Mouse (Mus musculus) MEL-GATA-1-ER (cell line): ENCODE measurements around the gene Iqcb1.

ENCODE experiments used
- DNase-seq: peaks from one replicate; pipeline ENCODE4 v3.0.0-alpha.2; 2012; ENCODE audit warnings: low read depth; ENCODE audit errors: extremely low read depth

Gene Iqcb1

GRCm38 (mm10) chr16:36874583-36875275 lies 46.5 kb downstream of the Iqcb1 start, which contains the start of the genes Eaf2 and Golgb1:
Gene Eaf2, minus strand, starts transcription at chr16:36875003.
Gene Golgb1, plus strand, starts transcription at chr16:36875140.
- DNase-seq: peak; percentile 100

GRCm38 (mm10) chr16:36875276-36875851 lies 47.2 kb downstream of the Iqcb1 start:
- no peak for DNase-seq

GRCm38 (mm10) chr16:36877316-36877715 lies 49.1 kb downstream of the Iqcb1 start:
- no peak for DNase-seq

GRCm38 (mm10) chr16:36882737-36883343 lies 54.7 kb downstream of the Iqcb1 start:
- no peak for DNase-seq

GRCm38 (mm10) chr16:36884881-36885280 lies 56.7 kb downstream of the Iqcb1 start:
- DNase-seq: peak; percentile 36

GRCm38 (mm10) chr16:36885912-36886311 lies 57.7 kb downstream of the Iqcb1 start:
- no peak for DNase-seq

GRCm38 (mm10) chr16:36887546-36887945 lies 59.4 kb downstream of the Iqcb1 start:
- DNase-seq: no peak

- peak; percentile 64 for DNase-seq
These were observed 62.4 kb downstream of the Iqcb1 start for GRCm38 (mm10) chr16:36890559-36890958.

GRCm38 (mm10) chr16:36891415-36891814 lies 63.2 kb downstream of the Iqcb1 start:
- no peak for DNase-seq

- no peak for DNase-seq
These were observed 65.1 kb downstream of the Iqcb1 start for GRCm38 (mm10) chr16:36893317-36893716.

- no peak for DNase-seq
These were observed 68.5 kb downstream of the Iqcb1 start for GRCm38 (mm10) chr16:36896712-36897111.

GRCm38 (mm10) chr16:36903156-36903555 lies 75.0 kb downstream of the Iqcb1 start:
- DNase-seq: no peak

GRCm38 (mm10) chr16:36911909-36912308 lies 83.7 kb downstream of the Iqcb1 start:
- no peak for DNase-seq

- no peak for DNase-seq
These were observed 84.1 kb downstream of the Iqcb1 start for GRCm38 (mm10) chr16:36912311-36912710.

GRCm38 (mm10) chr16:36914195-36914594 lies 86.0 kb downstream of the Iqcb1 start:
- no peak for DNase-seq

GRCm38 (mm10) chr16:36918505-36918904 lies 90.3 kb downstream of the Iqcb1 start:
- no peak for DNase-seq

GRCm38 (mm10) chr16:36920410-36920809 lies 92.2 kb downstream of the Iqcb1 start:
- DNase-seq: no peak

- DNase-seq: no peak
These were observed 93.0 kb downstream of the Iqcb1 start for GRCm38 (mm10) chr16:36921067-36921613.

GRCm38 (mm10) chr16:36921980-36922379 lies 93.8 kb downstream of the Iqcb1 start:
- no peak for DNase-seq
